Mouse (Mus musculus): Measurements from ENCODE around the gene Rnf44. TPM values are rescaled to one million over a fixed set of nuclear protein-coding genes. Genes with fewer than 3 reads are reported as not detected.

The Rnf44 gene
- polyA plus RNA-seq, 1 experiment from 2014 or later = 28.2 TPM

DNA sequence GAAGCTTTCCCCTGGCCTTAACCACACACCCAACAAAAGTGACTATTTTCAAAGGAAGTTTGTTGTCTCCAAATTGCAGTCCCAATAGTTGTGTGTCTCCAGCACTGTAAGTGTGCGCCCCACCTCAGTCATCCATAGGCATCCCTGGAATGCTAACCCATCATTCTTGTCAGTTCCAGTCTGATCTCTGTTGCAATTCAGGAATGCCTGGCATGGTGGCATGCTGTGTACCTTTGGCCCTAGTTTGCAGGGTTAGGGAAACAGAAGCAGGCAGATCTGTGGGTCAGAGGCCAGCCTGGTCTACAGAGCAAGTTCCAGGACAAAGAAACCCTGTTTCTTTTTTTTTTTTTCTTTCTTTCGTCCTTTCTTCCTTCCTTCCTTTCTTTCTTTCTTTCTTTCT is 23.2 kb downstream of the Rnf44 start:
- TF ChIP-seq CTCF (IDR thresholded peaks at IDR 0.05; ENCODE audit: low read depth) (no peak), EP300 (IDR thresholded peaks at IDR 0.05; ENCODE audit: low read depth) (no peak)
- Histone ChIP-seq H3K9me3 (ENCODE audit: low read length) (no peaks in the 10 kb centered on the region), H3K27me3 (ENCODE audit: insufficient read depth, low read length) (no peaks in the 10 kb centered on the region), H3K36me3 (replicated peaks; ENCODE audit: insufficient read depth, low read length) (no peaks in the 10 kb centered on the region), H3K9ac (replicated peaks) (no peak overlapping the region), H3K27ac (ENCODE audit: low read depth) (no peak overlapping the region), H3K4me2 (ENCODE audit: low read depth, low read length) (no peak overlapping the region), H3K4me1 (ENCODE audit: insufficient read depth) (no peaks in the 10 kb centered on the region; the same call in 1 of the 2 replicates), H3K4me3 (ENCODE audit: low read depth, low read length) (no peak overlapping the region)
- DNase-seq (no peak), ATAC-seq (no peak)
- 78% methylated on average over 2 of the region's 2 CpGs for WGBS (ENCODE audit: insufficient replicate concordance)

DNA sequence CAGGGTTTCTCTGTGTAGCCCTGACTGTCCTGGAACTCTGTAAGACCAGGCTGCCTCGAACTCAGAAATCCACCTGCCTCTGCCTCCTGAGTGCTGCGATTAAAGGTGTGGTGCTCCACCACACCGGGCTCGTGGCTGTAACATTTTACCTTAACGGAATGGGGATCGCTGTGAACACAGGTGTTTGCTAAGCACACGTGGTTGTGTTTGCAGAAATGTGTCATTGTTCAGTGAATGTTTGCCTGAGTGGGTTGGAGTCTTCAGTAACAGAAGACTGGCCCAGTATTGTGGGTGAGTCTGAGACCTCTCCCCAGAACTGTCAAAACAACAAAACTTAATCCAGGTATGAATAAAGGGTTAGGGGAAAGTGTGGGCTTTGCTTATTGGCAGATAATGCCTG is 28.6 kb downstream of the Rnf44 start:
- Histone ChIP-seq H3K36me3 (replicated peaks; ENCODE audit: insufficient read depth, low read length) (peaks cover 28% of the 10 kb centered on the region), H3K9me3 (ENCODE audit: low read length) (no peaks in the 10 kb centered on the region), H3K27ac (ENCODE audit: low read depth) (no peak overlapping the region), H3K27me3 (ENCODE audit: insufficient read depth, low read length) (no peaks in the 10 kb centered on the region), H3K4me1 (ENCODE audit: insufficient read depth) (no peaks in the 10 kb centered on the region), H3K4me3 (ENCODE audit: low read depth, low read length) (no peak overlapping the region), H3K4me2 (ENCODE audit: low read depth, low read length) (no peak overlapping the region), H3K9ac (replicated peaks) (no peak overlapping the region)
- peak; percentile 71 for ATAC-seq
- TF ChIP-seq CTCF (IDR thresholded peaks at IDR 0.05; ENCODE audit: low read depth) = no peak
- TF ChIP-seq EP300 (IDR thresholded peaks at IDR 0.05; ENCODE audit: low read depth) = no peak
- WGBS (ENCODE audit: insufficient replicate concordance) = 75% methylated on average over 7 of the region's 7 CpGs
- no peak for DNase-seq

- DNase-seq (no peak), ATAC-seq (peak; percentile 15; the same call in 1 of the 2 replicates)
- no peak for TF ChIP-seq EP300 (IDR thresholded peaks at IDR 0.05; ENCODE audit: low read depth)
- no peak for TF ChIP-seq CTCF (IDR thresholded peaks at IDR 0.05; ENCODE audit: low read depth)
- no peak overlapping the region for H3K4me3 ChIP-seq (ENCODE audit: low read depth, low read length)
- no peak overlapping the region for H3K9ac ChIP-seq (replicated peaks)
- WGBS (ENCODE audit: insufficient replicate concordance) = 73% methylated on average over 1 of the region's 1 CpGs
- no peaks in the 10 kb centered on the region for H3K27me3 ChIP-seq (ENCODE audit: insufficient read depth, low read length)
- H3K27ac ChIP-seq (ENCODE audit: low read depth) = no peak overlapping the region
- H3K4me1 ChIP-seq (ENCODE audit: insufficient read depth) = no peaks in the 10 kb centered on the region
- H3K36me3 ChIP-seq (replicated peaks; ENCODE audit: insufficient read depth, low read length) = peaks cover 28% of the 10 kb centered on the region
- no peak overlapping the region for H3K4me2 ChIP-seq (ENCODE audit: low read depth, low read length)
- no peaks in the 10 kb centered on the region for H3K9me3 ChIP-seq (ENCODE audit: low read length)
These were observed 29.2 kb downstream of the Rnf44 start for GRCm38 (mm10) chr13:54664509-54664908.

DNA sequence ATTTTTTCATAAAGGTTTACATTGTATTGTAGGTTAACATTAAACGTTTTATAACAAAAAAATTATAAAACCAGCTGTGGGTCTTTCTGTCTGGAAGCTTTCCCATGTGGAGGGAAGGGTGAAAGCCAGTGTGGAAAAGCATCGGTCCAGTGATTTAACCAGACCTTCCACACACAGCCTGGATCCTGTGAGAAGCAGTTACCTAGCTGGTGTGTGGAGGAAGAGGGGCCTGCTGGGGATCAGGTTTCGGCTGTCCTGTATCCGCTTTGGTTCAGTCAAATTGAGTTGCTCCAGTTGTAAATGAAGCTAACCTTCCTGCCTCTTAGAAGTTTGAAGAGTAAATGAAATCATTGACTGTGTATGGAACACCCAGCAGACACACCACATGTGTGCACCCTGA is 29.7 kb downstream of the Rnf44 start:
- Histone ChIP-seq H3K36me3 (replicated peaks; ENCODE audit: insufficient read depth, low read length) (peaks cover 29% of the 10 kb centered on the region), H3K27me3 (ENCODE audit: insufficient read depth, low read length) (no peaks in the 10 kb centered on the region), H3K9me3 (ENCODE audit: low read length) (no peaks in the 10 kb centered on the region), H3K9ac (replicated peaks) (no peak overlapping the region), H3K4me1 (ENCODE audit: insufficient read depth) (no peaks in the 10 kb centered on the region), H3K27ac (ENCODE audit: low read depth) (no peak overlapping the region), H3K4me2 (ENCODE audit: low read depth, low read length) (no peak overlapping the region), H3K4me3 (ENCODE audit: low read depth, low read length) (no peak overlapping the region)
- ATAC-seq (no peak), DNase-seq (no peak)
- no peak for TF ChIP-seq EP300 (IDR thresholded peaks at IDR 0.05; ENCODE audit: low read depth)
- TF ChIP-seq CTCF (IDR thresholded peaks at IDR 0.05; ENCODE audit: low read depth) = no peak
- 87% methylated on average over 4 of the region's 4 CpGs for WGBS (ENCODE audit: insufficient replicate concordance)

GRCm38 (mm10) chr13:54661358-54661757 is 32.3 kb downstream of the Rnf44 start:
- ATAC-seq (no peak), DNase-seq (no peak)
- peaks cover 39% of the 10 kb centered on the region for H3K36me3 ChIP-seq (replicated peaks; ENCODE audit: insufficient read depth, low read length)
- no peaks in the 10 kb centered on the region for H3K27me3 ChIP-seq (ENCODE audit: insufficient read depth, low read length)
- H3K4me1 ChIP-seq (ENCODE audit: insufficient read depth) = no peaks in the 10 kb centered on the region
- H3K4me2 ChIP-seq (ENCODE audit: low read depth, low read length) = no peak overlapping the region
- 89% methylated on average over 12 of the region's 12 CpGs for WGBS (ENCODE audit: insufficient replicate concordance)
- no peak for TF ChIP-seq EP300 (IDR thresholded peaks at IDR 0.05; ENCODE audit: low read depth)
- TF ChIP-seq CTCF (IDR thresholded peaks at IDR 0.05; ENCODE audit: low read depth) = no peak
- H3K27ac ChIP-seq (ENCODE audit: low read depth) = no peak overlapping the region
- H3K9ac ChIP-seq (replicated peaks) = no peak overlapping the region
- H3K4me3 ChIP-seq (ENCODE audit: low read depth, low read length) = no peak overlapping the region
- no peaks in the 10 kb centered on the region for H3K9me3 ChIP-seq (ENCODE audit: low read length)

- Histone ChIP-seq H3K4me1 (ENCODE audit: insufficient read depth) (no peaks in the 10 kb centered on the region), H3K27me3 (ENCODE audit: insufficient read depth, low read length) (no peaks in the 10 kb centered on the region), H3K27ac (ENCODE audit: low read depth) (no peak overlapping the region), H3K4me3 (ENCODE audit: low read depth, low read length) (no peak overlapping the region), H3K36me3 (replicated peaks; ENCODE audit: insufficient read depth, low read length) (peaks cover 44% of the 10 kb centered on the region), H3K9me3 (ENCODE audit: low read length) (no peaks in the 10 kb centered on the region), H3K9ac (replicated peaks) (no peak overlapping the region), H3K4me2 (ENCODE audit: low read depth, low read length) (no peak overlapping the region)
- TF ChIP-seq CTCF (IDR thresholded peaks at IDR 0.05; ENCODE audit: low read depth) (no peak), EP300 (IDR thresholded peaks at IDR 0.05; ENCODE audit: low read depth) (no peak)
- ATAC-seq (no peak), DNase-seq (no peak)
- 78% methylated on average over 5 of the region's 5 CpGs for WGBS (ENCODE audit: insufficient replicate concordance)
These were observed 32.8 kb downstream of the Rnf44 start for GRCm38 (mm10) chr13:54660877-54661276.

GRCm38 (mm10) chr13:54650461-54650860 is 43.2 kb downstream of the Rnf44 start:
- TF ChIP-seq CTCF (IDR thresholded peaks at IDR 0.05; ENCODE audit: low read depth) (no peak), EP300 (IDR thresholded peaks at IDR 0.05; ENCODE audit: low read depth) (no peak)
- DNase-seq (no peak), ATAC-seq (no peak)
- no peaks in the 10 kb centered on the region for H3K9me3 ChIP-seq (ENCODE audit: low read length)
- 93% methylated on average over 3 of the region's 3 CpGs for WGBS (ENCODE audit: insufficient replicate concordance)
- H3K36me3 ChIP-seq (replicated peaks; ENCODE audit: insufficient read depth, low read length) = peaks cover 92% of the 10 kb centered on the region
- no peak overlapping the region for H3K4me2 ChIP-seq (ENCODE audit: low read depth, low read length)
- no peaks in the 10 kb centered on the region for H3K4me1 ChIP-seq (ENCODE audit: insufficient read depth)
- no peaks in the 10 kb centered on the region for H3K27me3 ChIP-seq (ENCODE audit: insufficient read depth, low read length)
- no peak overlapping the region for H3K4me3 ChIP-seq (ENCODE audit: low read depth, low read length)
- H3K27ac ChIP-seq (ENCODE audit: low read depth) = no peak overlapping the region
- H3K9ac ChIP-seq (replicated peaks) = no peak overlapping the region
